Mouse (Mus musculus): ENCODE measurements around the gene Sco1.

DNA sequence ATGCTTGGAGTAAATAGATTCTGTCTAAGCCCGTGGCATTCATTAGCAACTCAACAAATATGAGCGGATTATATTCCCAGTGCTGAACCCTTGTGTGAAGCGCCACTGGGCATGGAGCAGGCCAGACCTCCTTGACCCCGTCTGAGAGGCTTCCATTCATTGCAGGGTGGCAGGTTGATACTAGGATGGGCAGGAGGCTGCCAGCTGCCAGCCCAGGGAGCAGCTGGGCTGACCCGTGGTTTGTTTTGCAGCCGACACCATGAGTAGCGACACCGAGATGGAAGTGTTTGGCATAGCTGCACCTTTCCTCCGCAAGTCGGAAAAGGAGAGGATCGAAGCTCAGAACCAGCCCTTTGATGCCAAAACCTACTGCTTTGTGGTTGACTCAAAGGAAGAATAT lies 27.3 kb downstream of the Sco1 start:
- TF ChIP-seq USF1 (IDR thresholded peaks at IDR 0.05; ENCODE audit: low read depth, low read length) = no peak
- TF ChIP-seq BHLHE40 (IDR thresholded peaks at IDR 0.05; ENCODE audit: borderline replicate concordance, low read depth, low read length) = no peak
- TF ChIP-seq TCF12 (IDR thresholded peaks at IDR 0.05; ENCODE audit: low read depth, low read length) = no peak
- TF ChIP-seq EP300 (IDR thresholded peaks at IDR 0.05; ENCODE audit: low read depth in 1 of 2, low read length in 2 of 2) = no peak
- TF ChIP-seq ELF1 (IDR thresholded peaks at IDR 0.05; ENCODE audit: low read depth, low read length) = no peak
- no peak for TF ChIP-seq CTCF (IDR thresholded peaks at IDR 0.05 in 2 of 3, conservative IDR thresholded peaks at IDR 0.05 in 1 of 3; ENCODE audit: control insufficient read depth in 1 of 3, insufficient read depth in 1 of 3, low read depth in 2 of 3, low read length in 3 of 3, poor library complexity in 1 of 3, severe bottlenecking in 1 of 3)
- TF ChIP-seq MAFK (IDR thresholded peaks at IDR 0.05; ENCODE audit: borderline replicate concordance, low read depth, low read length) = no peak
- no peak for TF ChIP-seq E2F4 (IDR thresholded peaks at IDR 0.05; ENCODE audit: borderline replicate concordance, low read depth, low read length)
- no peak for TF ChIP-seq GATA1 (IDR thresholded peaks at IDR 0.05; ENCODE audit: low read depth, low read length)
- TF ChIP-seq USF2 (IDR thresholded peaks at IDR 0.05; ENCODE audit: borderline replicate concordance in 1 of 2, insufficient read depth in 1 of 2, low read depth in 1 of 2, low read length in 2 of 2) = no peak
- TF ChIP-seq POLR2A (IDR thresholded peaks at IDR 0.05; ENCODE audit: control insufficient read depth in 1 of 2, insufficient read depth in 1 of 2, low read depth in 1 of 2, low read length in 2 of 2, poor library complexity in 1 of 2) = no peak

All from MEL (cell line).